Mouse (Mus musculus) cerebellum, adult 11-12 months (tissue): ENCODE results near the gene Rplp2.

Experiments
- DNase-seq: peaks from one replicate; pipeline ENCODE4 v3.0.0; 2022

Gene Rplp2

DNA sequence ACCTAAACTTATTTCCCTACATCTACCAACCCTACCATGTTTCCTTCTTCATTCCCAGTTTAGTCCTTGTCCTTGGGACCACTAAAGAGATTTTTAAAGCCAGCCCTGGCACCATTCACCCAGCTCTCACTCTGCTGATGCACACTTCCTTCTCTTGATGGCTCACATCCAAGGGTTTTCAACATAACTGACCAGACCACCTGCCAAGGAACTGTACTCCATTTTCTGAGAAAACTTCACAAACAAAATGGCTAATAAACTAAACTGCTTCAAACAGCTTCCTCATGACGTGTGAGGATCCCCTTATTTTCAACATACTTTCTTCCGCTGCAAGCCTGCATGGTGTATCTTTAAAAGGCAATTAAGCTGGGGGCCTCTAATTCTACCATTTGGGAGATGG is 6.5 kb downstream of the Rplp2 start:
- peak; percentile 34 for DNase-seq

DNA sequence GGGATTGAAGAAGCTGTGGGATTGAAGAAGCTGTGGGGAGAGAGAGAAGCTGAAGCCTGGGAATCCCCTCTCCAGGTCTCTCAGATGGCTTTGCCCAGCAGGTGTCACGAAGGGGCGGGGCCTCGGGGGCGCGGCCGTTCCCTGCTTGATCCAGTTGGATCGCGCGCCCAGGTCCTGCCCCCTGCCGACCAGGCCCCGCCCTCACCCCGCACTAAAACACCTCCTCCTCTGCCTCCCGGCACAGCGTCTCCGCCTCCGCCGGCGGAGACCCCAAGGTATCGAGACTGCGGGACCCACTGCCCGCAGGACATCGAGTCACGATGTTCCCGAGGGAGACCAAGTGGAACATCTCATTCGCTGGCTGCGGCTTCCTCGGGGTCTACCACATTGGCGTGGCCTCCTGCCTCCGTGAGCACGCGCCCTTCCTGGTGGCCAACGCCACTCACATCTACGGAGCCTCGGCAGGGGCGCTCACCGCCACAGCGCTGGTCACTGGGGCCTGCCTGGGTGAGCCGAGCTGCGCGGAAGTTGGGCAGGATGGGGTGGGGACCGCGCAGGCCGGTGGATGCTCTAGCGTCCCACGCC is 7.9 kb downstream of the Rplp2 start, which contains the start of gene Pnpla2:
Gene Pnpla2, plus strand, starts transcription at position 232 of the 585 bp plus-strand sequence.
- DNase-seq, result peak; percentile 90

DNA sequence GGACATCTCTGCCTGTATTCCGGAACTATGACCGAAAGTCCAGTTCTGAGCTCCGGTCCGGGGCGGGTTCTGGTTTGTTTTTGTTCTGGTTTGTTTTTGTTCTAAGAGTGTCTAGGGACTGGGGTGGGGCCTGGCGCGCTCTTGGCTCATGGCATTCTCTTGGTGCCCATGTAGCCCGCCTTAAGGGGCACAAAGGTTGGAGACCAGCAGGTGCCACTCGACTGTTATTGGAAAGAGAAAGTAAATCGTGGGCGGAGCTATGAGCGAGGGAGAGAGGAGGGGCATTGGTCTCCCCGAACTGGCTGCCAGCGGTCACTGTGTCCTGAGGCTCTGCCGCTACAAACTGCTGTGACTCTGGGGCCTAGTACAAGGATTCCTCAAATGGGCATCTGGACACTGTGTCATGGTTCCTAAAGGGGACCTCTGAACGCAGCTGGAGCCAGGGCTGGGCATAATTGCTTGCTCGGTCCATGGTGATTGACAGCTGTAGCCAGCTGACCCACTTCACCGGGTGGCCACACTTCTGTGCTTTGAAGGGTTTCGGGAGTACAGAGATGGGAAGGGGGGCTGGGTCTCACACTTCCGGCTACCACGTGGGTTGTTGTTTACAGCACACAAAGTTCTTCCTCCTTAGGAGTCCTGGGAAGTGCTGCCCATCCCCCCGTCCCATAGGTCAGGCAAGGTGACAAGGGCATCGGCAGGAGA is 8.6 kb downstream of the Rplp2 start:
- peak; percentile 82 for DNase-seq

DNA sequence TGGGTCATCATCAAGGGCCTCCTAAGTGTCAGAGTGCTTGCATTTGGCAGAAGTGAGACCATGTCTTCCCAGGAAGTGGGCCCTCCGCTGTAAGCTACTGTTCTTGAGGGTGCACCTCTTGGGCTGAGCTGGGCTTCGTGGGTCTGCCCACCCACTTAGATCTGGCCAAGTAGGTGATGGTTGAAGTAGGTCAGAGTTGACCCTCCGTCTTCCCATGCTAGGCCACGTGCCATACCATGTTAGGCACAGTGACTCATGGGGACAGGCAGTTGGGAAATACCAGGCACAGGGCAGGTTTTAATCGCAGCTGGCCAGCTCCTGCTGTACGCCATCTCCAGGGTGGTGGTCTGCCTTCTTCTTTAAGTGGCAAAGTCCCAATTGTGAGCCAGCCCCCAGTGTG is 9.6 kb downstream of the Rplp2 start:
- DNase-seq, result no peak

DNA sequence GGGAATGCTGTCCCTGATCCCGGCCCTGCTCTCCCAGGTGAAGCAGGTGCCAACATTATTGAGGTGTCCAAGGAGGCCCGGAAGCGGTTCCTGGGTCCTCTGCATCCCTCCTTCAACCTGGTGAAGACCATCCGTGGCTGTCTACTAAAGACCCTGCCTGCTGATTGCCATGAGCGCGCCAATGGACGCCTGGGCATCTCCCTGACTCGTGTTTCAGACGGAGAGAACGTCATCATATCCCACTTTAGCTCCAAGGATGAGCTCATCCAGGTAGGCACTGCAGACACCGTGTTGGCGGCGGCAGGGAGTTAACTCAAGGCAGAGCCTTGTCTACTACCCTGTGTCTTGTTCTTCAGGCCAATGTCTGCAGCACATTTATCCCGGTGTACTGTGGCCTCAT is 10.1 kb downstream of the Rplp2 start:
- peak; percentile 60 for DNase-seq

DNA sequence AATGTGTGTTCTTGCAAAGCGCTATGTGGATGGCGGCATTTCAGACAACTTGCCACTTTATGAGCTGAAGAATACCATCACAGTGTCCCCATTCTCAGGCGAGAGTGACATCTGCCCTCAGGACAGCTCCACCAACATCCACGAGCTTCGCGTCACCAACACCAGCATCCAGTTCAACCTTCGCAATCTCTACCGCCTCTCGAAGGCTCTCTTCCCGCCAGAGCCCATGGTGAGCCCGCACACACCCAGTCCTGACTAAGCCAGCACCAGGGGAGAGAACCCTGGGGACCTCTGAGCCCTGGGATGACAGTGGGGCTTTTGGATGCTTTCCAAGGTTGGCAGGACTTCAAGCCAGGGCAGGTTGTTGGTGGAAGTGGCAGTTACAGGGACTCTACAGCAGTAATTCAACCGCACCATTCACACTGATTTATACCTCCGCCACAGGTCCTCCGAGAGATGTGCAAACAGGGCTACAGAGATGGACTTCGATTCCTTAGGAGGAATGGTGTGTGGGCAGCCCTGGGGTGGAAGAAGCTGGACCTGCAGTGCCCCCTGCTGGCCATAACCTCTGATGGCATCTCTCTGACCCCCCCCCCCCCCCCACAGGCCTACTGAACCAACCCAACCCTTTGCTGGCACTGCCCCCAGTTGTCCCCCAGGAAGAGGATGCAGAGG is 11.0 kb downstream of the Rplp2 start:
- peak; percentile 75 for DNase-seq

DNA sequence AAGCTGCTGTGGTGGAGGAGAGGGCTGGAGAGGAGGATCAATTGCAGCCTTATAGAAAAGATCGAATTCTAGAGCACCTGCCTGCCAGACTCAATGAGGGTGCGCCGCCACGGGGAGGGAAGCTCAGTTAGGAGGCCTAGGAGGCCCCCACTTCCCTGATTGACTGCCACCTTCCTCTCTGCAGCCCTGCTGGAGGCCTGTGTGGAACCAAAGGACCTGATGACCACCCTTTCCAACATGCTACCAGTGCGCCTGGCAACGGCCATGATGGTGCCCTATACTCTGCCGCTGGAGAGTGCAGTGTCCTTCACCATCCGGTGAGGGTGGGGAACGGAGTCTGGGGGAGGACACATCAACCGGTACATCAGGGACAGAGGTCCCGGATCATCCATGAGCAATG is 11.5 kb downstream of the Rplp2 start:
- DNase-seq, result no peak

DNA sequence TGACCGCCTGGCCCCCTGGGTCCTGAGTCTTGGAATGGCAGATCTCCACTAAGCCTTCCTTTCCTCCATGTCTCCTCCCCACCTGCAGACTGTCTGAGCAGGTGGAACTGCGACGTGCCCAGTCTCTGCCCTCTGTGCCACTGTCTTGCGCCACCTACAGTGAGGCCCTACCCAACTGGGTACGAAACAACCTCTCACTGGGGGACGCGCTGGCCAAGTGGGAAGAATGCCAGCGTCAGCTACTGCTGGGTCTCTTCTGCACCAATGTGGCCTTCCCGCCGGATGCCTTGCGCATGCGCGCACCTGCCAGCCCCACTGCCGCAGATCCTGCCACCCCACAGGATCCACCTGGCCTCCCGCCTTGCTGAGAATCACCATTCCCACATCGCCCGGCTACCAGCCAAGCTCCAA is 12.1 kb downstream of the Rplp2 start:
- peak; percentile 91 for DNase-seq

DNA sequence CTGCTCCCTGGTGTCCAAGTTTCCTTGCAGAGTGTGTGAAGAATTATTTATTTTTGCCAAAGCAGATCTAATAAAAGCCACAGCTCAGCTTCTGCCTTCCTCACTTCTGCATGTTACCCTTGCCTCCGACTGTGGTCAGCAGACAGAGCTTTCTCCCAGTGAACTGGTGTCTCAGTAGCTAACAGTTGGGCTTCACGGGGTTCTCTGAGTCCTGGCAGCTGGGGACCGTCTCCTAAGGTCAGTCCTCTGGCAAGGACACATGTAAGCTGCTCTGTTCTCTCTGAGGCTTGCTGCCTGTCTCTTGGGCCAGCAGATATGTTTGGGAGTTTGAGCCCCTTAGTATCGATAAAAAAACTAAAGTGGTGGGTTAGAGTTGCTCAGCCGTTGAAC is 12.8 kb downstream of the Rplp2 start:
- peak; percentile 57 for DNase-seq

DNA sequence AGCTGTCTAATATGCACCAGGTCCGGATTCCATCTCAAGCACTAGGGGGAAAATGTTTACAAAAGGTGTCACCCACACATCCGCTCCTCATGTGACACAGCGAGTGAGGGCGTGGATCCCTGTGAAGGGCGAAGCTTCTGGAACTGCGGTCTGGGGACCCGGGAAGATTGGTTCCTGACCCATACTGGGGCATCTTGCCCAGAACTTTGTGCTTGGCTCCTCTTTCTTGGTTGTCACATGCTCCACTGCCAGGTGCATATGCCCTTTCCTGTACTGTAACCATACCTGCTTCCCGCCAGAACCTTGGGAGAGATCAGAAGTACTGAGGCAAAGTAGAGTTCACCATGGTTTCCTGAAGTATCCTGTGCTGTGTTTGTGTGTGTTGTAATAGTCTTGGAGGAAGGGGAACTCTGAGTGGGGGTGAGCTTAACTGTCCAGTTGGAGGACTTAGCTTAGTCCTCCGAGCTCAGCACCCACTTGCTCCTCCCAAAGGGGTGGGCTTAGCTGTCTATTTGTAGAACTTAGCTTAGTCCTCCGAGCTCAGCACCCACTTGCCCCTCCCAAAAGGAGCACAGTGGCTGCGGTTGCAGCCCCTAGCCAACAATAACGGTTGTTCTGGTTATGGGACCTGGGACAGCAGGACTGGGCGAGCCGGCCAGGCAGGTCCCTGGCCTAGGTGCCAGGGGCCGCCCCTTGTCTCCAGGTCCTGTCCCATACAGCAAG is 13.4 kb downstream of the Rplp2 start, which contains the start of gene Cracr2b:
Gene Cracr2b, plus strand, starts transcription at position 704 of the 723 bp plus-strand sequence.
- DNase-seq, result peak; percentile 64

DNA sequence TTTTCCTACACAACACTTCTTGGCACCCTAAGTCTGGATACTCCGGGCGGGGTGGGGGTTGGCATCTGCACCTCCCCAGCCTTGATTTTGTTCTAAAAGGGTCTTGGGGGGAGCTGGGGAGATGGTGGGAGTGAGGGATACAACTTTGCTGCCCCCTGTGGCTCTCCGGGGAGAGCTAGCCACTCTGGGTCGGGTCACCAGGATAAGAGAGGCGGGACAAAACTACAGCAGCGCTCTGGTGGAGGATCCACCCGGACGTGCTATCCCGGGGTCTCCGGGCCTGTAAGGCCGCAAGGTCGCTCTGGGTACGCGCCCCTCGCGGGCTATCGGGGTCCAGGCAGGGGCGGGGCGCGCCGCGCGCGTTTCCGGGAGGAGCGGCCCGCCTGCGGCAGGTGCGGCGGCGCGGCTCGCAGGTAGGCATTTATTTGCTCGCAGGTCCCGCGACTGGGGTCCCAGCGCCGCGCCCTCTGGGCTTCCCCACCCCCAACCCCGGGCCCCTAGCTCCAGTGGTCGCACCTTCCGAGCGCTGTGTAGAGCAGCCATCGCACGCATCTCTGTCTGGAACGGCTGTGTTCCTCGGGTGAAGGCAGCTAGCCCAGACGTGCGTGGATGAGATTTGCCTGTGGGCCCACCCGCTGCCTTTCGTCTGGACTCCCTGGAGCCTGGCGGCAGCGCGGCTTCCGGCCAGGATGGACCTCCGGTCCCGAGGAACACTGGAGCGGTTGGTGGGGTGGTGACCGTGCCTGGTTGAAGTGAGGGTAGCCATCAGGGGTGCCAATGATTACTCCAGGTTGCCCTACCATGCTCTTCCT is 14.6 kb downstream of the Rplp2 start:
- peak; percentile 61 for DNase-seq

DNA sequence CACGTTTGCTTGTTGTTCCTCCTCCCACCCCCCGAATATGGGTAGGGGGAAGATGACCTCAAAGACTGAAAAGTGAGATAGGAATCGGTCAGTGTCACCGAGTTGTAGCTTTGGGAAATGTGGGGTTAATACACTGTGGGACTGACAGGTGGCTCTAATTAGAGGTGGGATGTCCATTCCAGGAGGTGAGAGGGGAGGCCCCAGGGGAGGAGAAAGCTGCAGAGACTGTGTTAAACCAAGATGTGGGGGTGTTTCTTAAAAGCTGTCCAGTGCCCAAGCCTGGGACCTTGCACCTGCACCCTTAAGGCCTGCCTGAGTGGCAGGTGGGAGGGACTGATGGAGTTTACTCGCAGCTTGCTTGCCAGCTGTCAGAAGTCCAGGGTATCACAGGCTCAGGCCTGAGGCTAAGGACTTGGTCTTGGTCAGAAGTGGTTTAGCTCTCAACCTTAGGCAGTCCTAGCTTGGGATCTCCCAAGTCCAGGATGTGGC is 15.2 kb downstream of the Rplp2 start:
- DNase-seq, result peak; percentile 64

DNA sequence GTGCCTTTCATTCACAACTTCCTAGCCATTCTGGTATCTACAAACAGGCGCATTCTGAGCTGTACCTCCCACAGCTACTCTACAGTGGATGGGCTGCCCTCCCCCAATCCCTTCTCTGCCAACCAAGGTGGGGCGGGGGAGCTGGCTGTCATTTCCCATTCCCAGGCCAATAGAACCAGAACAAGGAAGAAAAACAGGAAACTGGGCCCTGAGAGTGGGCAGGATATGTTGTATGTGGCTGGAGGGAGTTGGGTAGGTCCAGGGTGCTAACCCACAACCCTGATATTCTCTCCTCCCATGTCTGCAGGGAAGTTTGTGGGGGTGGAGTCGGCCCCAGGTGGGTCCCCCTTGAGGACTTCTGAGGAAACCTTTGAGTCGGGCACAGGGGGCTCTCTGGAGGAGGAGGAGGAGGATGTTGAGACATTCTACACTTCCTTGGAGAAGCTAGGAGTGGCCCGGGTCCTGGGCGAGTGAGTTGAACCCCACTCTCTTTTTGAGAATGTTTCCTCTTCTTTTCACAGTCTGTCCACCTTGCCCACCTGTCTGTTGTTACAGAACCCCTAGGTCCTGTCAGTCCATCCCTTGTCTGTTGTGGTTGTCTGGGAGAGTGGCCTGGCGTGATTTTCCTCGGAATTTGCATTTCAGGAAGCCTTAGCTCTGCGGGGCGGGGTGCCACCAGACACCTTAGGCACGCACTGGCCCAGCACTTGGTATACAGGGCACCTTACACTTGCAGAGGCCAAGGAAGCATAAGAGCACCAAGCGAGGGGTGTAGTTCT is 16.8 kb downstream of the Rplp2 start:
- peak; percentile 53 for DNase-seq

DNA sequence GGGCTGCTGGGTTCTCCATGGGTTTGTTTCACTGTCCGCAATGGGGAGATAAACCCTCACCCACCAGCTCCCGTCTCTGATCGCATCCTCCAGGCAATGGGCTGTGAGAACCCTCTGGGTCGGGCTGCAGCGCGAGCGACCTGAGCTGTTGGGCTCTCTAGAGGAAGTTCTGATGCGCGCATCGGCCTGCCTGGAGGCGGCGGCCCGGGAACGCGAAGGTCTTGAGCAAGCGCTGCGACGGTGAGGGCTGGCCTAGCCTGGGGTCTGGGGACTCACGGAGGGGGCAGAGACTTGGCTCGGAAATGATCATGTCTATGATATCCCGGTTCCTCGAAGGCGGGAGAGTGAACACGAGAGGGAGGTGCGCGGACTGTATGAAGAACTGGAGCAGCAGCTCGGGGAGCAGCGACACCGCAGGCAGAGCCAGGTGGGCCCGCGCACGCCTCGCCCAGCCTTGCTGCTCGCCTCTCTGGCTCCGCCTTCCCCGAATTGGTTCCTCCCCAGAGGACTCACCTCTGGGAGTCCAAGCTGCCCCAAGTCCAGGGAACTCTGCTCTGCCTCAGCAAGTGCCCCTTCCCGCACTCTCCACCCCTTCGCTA is 17.5 kb downstream of the Rplp2 start:
- DNase-seq, result peak; percentile 59

DNA sequence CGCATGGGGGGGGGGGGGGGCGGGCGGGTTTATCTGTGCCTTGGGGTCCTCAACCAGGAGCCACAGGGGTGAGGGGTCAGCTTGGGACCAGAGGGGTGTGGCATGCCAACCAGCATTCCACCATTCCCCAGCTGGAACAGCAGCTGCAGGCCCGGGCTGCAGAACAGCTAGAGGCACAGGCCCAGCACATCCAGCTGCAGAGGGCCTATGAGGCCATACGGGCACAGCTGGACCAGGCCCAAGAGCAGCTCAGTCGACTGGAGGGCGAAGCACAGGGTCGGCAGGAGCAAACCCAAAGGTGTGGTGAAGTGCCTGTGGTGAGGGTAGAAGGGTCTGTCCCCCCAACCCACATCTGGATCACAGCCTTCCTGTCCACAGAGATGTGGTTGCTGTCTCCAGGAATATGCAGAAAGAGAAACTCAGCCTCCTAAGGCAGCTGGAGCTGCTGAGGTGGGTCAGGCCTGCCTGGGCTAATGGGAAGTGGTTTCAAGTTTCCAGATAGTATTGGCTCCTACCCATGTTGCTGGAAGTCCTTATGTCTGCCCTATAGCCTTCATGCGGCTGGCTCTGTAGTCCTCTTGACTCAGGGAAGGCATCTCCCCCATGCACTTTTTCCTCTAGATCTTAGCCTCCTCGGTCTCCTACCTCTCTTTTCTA is 18.3 kb downstream of the Rplp2 start:
- DNase-seq, result peak; percentile 62

DNA sequence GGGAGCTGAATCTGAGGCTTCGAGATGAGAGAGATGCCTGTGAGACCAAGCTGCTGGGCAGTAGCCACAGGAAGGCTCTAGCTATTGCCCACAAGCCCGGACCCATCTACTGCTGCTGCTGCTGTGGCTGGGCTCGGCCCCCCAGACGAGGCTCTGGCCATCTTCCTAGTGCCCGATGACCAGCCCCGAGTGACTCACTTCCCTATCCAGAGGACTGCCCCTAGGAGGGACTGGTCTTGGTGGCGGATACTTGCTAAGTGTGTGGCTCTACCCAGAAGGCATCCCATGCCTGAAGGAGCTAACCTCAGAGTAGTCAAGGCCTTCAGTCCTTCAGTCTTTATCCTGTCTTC is 18.9 kb downstream of the Rplp2 start:
- DNase-seq, result peak; percentile 44

DNA sequence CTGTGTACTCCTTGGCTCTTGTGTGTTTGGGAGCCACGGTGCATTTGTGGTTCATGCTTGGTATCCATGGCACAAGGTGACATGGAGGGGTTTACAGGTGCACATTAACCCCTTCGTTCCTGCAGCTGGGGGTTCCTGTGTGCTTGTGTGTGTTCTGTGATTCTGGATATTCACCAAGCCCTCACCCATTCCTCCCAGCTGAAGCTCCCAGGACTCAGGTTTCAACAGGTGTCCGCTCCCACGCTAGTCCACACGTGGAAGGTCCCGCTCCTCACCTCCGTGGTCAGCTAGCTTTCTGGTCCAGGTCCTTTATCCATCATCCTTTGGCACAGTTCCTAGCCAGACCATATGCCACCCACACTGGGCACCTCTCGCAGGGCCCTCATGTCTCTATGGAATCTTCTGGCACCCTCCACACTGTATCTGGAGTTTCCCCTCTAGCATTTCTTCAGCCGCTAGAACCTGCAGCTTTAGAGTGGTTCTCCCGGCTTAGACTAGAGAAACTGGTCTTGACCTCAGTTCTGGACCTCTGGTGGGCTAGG is 19.5 kb downstream of the Rplp2 start:
- DNase-seq, result peak; percentile 71

DNA sequence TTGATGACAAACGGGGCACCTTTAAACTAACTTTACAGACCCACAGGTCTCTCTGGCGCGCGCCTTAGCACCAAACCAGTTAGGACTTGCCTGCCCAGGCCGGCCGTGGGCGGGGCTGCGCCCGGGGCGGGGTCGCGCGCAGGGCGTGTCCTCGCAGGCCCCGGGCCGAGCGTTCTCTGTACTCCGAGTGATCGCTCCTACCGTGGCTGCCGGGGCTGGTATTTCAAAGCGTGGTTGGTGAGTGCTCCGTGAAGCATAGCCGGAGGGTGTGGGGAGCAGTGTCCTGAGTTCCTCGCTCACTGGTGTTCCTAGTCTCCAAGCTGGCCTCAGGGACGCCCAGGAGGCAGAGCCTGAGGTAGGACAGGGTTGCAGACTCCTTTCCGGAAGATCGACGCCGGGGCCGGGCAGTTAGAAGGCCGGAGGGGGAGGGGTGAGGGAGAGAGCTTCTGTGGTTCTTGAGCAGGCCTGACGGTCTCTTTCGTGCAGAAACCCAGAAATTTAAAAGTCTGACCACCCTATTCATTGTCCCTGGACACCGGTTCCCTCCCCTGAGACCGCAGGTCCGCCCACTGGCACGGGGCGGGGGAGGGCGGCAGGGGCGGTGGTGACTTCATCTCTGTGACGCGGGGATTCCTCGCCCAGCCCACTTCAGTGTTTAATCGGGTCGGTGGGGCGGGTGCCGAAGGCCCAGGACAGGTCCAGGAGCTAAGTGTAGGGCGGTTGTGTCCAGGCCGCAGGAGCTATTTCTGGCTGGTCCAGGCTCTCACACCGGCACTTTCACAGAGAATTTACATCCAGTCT is 20.3 kb downstream of the Rplp2 start, which contains the start of gene Cd151:
Gene Cd151, plus strand, starts transcription at position 163 of the 801 bp plus-strand sequence.
- DNase-seq, result peak; percentile 80

DNA sequence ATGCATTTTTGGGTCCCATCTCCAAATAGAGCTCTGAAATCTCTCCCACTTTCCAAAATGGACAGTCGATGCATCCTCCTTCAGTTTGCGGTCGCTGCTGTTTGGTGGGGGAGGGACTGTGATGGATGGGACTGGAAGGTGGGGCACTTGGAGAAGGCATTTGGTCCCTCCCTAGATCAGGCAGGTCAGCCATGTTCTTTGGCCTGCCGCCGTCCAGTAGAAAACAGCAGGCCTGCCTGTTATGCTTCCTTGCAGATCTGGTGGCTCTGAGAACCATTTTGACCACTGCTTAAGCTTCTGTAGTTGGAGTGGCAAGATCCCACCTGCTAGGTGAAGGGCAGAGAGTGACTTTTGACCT is 21.0 kb downstream of the Rplp2 start:
- DNase-seq, result no peak
